Mouse (Mus musculus): ENCODE results near the gene Gm20388.

GRCm38 (mm10) chr8:122574264-122574663 lies 2663.6 kb downstream of the Gm20388 start:
- TF ChIP-seq POLR2A (IDR thresholded peaks at IDR 0.05; ENCODE audit: low read depth, low read length) (no peak), CTCF (conservative IDR thresholded peaks at IDR 0.05; ENCODE audit: insufficient read depth, insufficient read length, low read depth, low read length) (no peak)

Data from kidney, adult 2 months (tissue).